Mouse (Mus musculus): ENCODE measurements around the gene Olfr543. TPM values are rescaled to one million over a fixed set of nuclear protein-coding genes. Genes with fewer than 3 reads are reported as not detected.

Olfr543 gene
- polyA plus RNA-seq, 1 experiment = not detected

- Histone ChIP-seq H3K36me3 (ENCODE audit: control insufficient read depth, insufficient read depth, low read length) (peaks cover 2% of the 10 kb centered on the region; the same call in 1 of the 2 replicates), H3K27me3 (ENCODE audit: control insufficient read depth, insufficient read depth, low read length) (no peaks in the 10 kb centered on the region), H3K4me3 (ENCODE audit: control insufficient read depth, low read depth, low read length) (no peak overlapping the region), H3K27ac (ENCODE audit: control insufficient read depth, insufficient read depth, low read depth, low read length) (no peak overlapping the region), H3K4me1 (ENCODE audit: control insufficient read depth, insufficient read depth, low read length) (peaks cover 2% of the 10 kb centered on the region; the same call in 1 of the 2 replicates)
- TF ChIP-seq CTCF (IDR thresholded peaks at IDR 0.05; ENCODE audit: control insufficient read depth, insufficient read depth, insufficient replicate concordance, low read depth, low read length) (no peak; the same call in 1 of the 2 replicates), POLR2A (IDR thresholded peaks at IDR 0.05; ENCODE audit: control insufficient read depth, low read depth, low read length) (no peak)
These were observed 4.1 kb downstream of the Olfr543 start for GRCm38 (mm10) chr7:102477377-102477776.

- Histone ChIP-seq H3K27ac (ENCODE audit: control insufficient read depth, insufficient read depth, low read depth, low read length) (no peak overlapping the region; the same call in 1 of the 2 replicates), H3K4me3 (ENCODE audit: control insufficient read depth, low read depth, low read length) (no peak overlapping the region), H3K4me1 (ENCODE audit: control insufficient read depth, insufficient read depth, low read length) (peaks cover 2% of the 10 kb centered on the region; the same call in 1 of the 2 replicates), H3K36me3 (ENCODE audit: control insufficient read depth, insufficient read depth, low read length) (peaks cover 2% of the 10 kb centered on the region; the same call in 1 of the 2 replicates), H3K27me3 (ENCODE audit: control insufficient read depth, insufficient read depth, low read length) (no peaks in the 10 kb centered on the region)
- TF ChIP-seq POLR2A (IDR thresholded peaks at IDR 0.05; ENCODE audit: control insufficient read depth, low read depth, low read length) (no peak), CTCF (IDR thresholded peaks at IDR 0.05; ENCODE audit: control insufficient read depth, insufficient read depth, insufficient replicate concordance, low read depth, low read length) (no peak)
These were observed 4.9 kb downstream of the Olfr543 start for GRCm38 (mm10) chr7:102476601-102477000.

GRCm38 (mm10) chr7:102472675-102473074 is 8.8 kb downstream of the Olfr543 start:
- no peak overlapping the region for H3K4me3 ChIP-seq (ENCODE audit: control insufficient read depth, low read depth, low read length)
- H3K4me1 ChIP-seq (ENCODE audit: control insufficient read depth, insufficient read depth, low read length) = no peaks in the 10 kb centered on the region
- no peaks in the 10 kb centered on the region for H3K27me3 ChIP-seq (ENCODE audit: control insufficient read depth, insufficient read depth, low read length)

GRCm38 (mm10) chr7:102467566-102467965 is 13.9 kb downstream of the Olfr543 start:
- TF ChIP-seq CTCF (IDR thresholded peaks at IDR 0.05; ENCODE audit: control insufficient read depth, insufficient read depth, insufficient replicate concordance, low read depth, low read length) (no peak), POLR2A (IDR thresholded peaks at IDR 0.05; ENCODE audit: control insufficient read depth, low read depth, low read length) (no peak)
- Histone ChIP-seq H3K4me1 (ENCODE audit: control insufficient read depth, insufficient read depth, low read length) (no peaks in the 10 kb centered on the region), H3K4me3 (ENCODE audit: control insufficient read depth, low read depth, low read length) (no peak overlapping the region), H3K36me3 (ENCODE audit: control insufficient read depth, insufficient read depth, low read length) (peaks cover 5% of the 10 kb centered on the region), H3K27me3 (ENCODE audit: control insufficient read depth, insufficient read depth, low read length) (no peaks in the 10 kb centered on the region), H3K27ac (ENCODE audit: control insufficient read depth, insufficient read depth, low read depth, low read length) (peak overlapping the region; percentile 69)

More at GRCm38 (mm10) chr7:102472675-102473074, 8.8 kb downstream of the Olfr543 start:
- H3K27ac ChIP-seq (ENCODE audit: control insufficient read depth, insufficient read depth, low read depth, low read length) = no peak overlapping the region
- TF ChIP-seq CTCF (IDR thresholded peaks at IDR 0.05; ENCODE audit: control insufficient read depth, insufficient read depth, insufficient replicate concordance, low read depth, low read length) (no peak), POLR2A (IDR thresholded peaks at IDR 0.05; ENCODE audit: control insufficient read depth, low read depth, low read length) (no peak)
- peaks cover 2% of the 10 kb centered on the region; the same call in 1 of the 2 replicates for H3K36me3 ChIP-seq (ENCODE audit: control insufficient read depth, insufficient read depth, low read length)

GRCm38 (mm10) chr7:102458618-102459380 is 22.7 kb downstream of the Olfr543 start:
- Histone ChIP-seq H3K4me3 (ENCODE audit: control insufficient read depth, low read depth, low read length) (no peak overlapping the region), H3K4me1 (ENCODE audit: control insufficient read depth, insufficient read depth, low read length) (no peaks in the 10 kb centered on the region), H3K27ac (ENCODE audit: control insufficient read depth, insufficient read depth, low read depth, low read length) (no peak overlapping the region), H3K36me3 (ENCODE audit: control insufficient read depth, insufficient read depth, low read length) (peaks cover 5% of the 10 kb centered on the region), H3K27me3 (ENCODE audit: control insufficient read depth, insufficient read depth, low read length) (no peaks in the 10 kb centered on the region)
- TF ChIP-seq POLR2A (IDR thresholded peaks at IDR 0.05; ENCODE audit: control insufficient read depth, low read depth, low read length) (no peak), CTCF (IDR thresholded peaks at IDR 0.05; ENCODE audit: control insufficient read depth, insufficient read depth, insufficient replicate concordance, low read depth, low read length) (no peak)

- peaks cover 2% of the 10 kb centered on the region; the same call in 1 of the 2 replicates for H3K4me1 ChIP-seq (ENCODE audit: control insufficient read depth, insufficient read depth, low read length)
- peaks cover 1% of the 10 kb centered on the region; the same call in 1 of the 2 replicates for H3K36me3 ChIP-seq (ENCODE audit: control insufficient read depth, insufficient read depth, low read length)
- TF ChIP-seq POLR2A (IDR thresholded peaks at IDR 0.05; ENCODE audit: control insufficient read depth, low read depth, low read length) (no peak), CTCF (IDR thresholded peaks at IDR 0.05; ENCODE audit: control insufficient read depth, insufficient read depth, insufficient replicate concordance, low read depth, low read length) (no peak)
- H3K27ac ChIP-seq (ENCODE audit: control insufficient read depth, insufficient read depth, low read depth, low read length) = no peak overlapping the region
- no peak overlapping the region for H3K4me3 ChIP-seq (ENCODE audit: control insufficient read depth, low read depth, low read length)
- H3K27me3 ChIP-seq (ENCODE audit: control insufficient read depth, insufficient read depth, low read length) = no peaks in the 10 kb centered on the region
These were observed 35.0 kb downstream of the Olfr543 start for GRCm38 (mm10) chr7:102446438-102446837.

- Histone ChIP-seq H3K27me3 (ENCODE audit: control insufficient read depth, insufficient read depth, low read length) (no peaks in the 10 kb centered on the region), H3K4me1 (ENCODE audit: control insufficient read depth, insufficient read depth, low read length) (peaks cover 2% of the 10 kb centered on the region; the same call in 1 of the 2 replicates), H3K36me3 (ENCODE audit: control insufficient read depth, insufficient read depth, low read length) (peaks cover 1% of the 10 kb centered on the region; the same call in 1 of the 2 replicates), H3K4me3 (ENCODE audit: control insufficient read depth, low read depth, low read length) (no peak overlapping the region), H3K27ac (ENCODE audit: control insufficient read depth, insufficient read depth, low read depth, low read length) (no peak overlapping the region)
- TF ChIP-seq CTCF (IDR thresholded peaks at IDR 0.05; ENCODE audit: control insufficient read depth, insufficient read depth, insufficient replicate concordance, low read depth, low read length) (no peak), POLR2A (IDR thresholded peaks at IDR 0.05; ENCODE audit: control insufficient read depth, low read depth, low read length) (no peak)
These were observed 37.2 kb downstream of the Olfr543 start for GRCm38 (mm10) chr7:102444301-102444700.

Data from testis, adult 2 months (tissue).